In the genomic region with DNA sequence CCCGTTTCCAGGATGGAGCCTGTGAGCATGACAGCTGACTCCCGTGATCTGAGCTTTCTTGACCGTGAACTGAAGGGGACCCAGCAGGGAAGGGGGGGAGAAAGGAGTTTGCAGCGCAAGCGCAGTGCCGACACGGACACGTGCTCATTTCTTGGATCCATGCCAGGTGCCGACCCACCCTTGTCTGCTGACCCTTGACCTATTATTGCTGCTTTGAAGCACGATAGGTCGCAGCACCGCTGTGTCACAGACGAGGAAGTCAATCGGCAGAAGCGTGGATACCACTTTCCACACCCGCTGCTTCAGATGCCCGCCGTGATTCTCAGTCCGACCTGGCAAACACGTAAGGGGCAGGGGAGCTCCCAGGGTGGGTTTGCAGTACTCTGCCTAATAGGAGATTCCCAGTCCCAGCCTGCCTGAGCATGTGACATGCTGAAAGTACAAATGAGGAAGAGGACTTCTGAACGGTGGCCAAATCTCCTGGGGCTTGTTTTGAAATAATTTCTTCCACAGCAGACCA, we compare ENCODE assay signal across 8 mouse cellular contexts. TPM values are rescaled to one million over a fixed set of nuclear protein-coding genes. Genes with fewer than 3 reads are reported as not detected.
DNase-seq lines count a peak whose midpoint lies in the region; ATAC-seq and TF ChIP-seq lines count a peak whose summit lies in the region.

No protein-coding gene starts in this region.

- 46% methylated on average over 21 of the region's 21 CpGs for WGBS in embryonic facial prominence, embryonic 13.5 days
- 43% methylated on average over 21 of the region's 21 CpGs for WGBS in intestine, embryonic 16.5 days

- H3K4me1 ChIP-seq in embryonic facial prominence, embryonic 13.5 days, result peaks cover 5% of the 10 kb centered on the region; the same call in 1 of the 2 replicates
- H3K4me1 ChIP-seq in intestine, embryonic 16.5 days (ENCODE audit: control insufficient read depth, insufficient read depth, low read length), result 0 out of 2 replicates have a peak, but pooled peaks cover 4% of the 10 kb centered on the region

- TF ChIP-seq CTCF in left cerebral cortex, adult 2 months (IDR thresholded peaks at IDR 0.05), result no peak
- no peak for TF ChIP-seq CTCF in brain, embryonic 14.5 days (IDR thresholded peaks at IDR 0.05; ENCODE audit: borderline replicate concordance, extremely low read depth, insufficient read depth, insufficient read length)

- ATAC-seq in embryonic facial prominence, embryonic 13.5 days (ENCODE audit: insufficient number of reproducible peaks, insufficient read depth, low FRiP score, low TSS enrichment, low read depth), result no peak
- ATAC-seq in intestine, embryonic 16.5 days, result peak; percentile 44; the same call in 1 of the 2 replicates
- no peak for ATAC-seq in megakaryocyte-erythroid progenitor cell, adult 5-6 weeks (replicated peaks; ENCODE audit: low FRiP score, low TSS enrichment, poor library complexity, severe bottlenecking)

- H3K27me3 ChIP-seq in embryonic facial prominence, embryonic 13.5 days, result no peaks in the 10 kb centered on the region
- H3K27me3 ChIP-seq in intestine, embryonic 16.5 days (replicated peaks; ENCODE audit: control insufficient read depth, insufficient read depth, low read length), result no peaks in the 10 kb centered on the region

- H3K4me3 ChIP-seq in left cerebral cortex, adult 2 months, result no peak overlapping the region
- no peak overlapping the region for H3K4me3 ChIP-seq in embryonic facial prominence, embryonic 13.5 days
- H3K4me3 ChIP-seq in intestine, embryonic 16.5 days (ENCODE audit: low read length), result no peak overlapping the region

- H3K9me3 ChIP-seq in embryonic facial prominence, embryonic 13.5 days, result no peaks in the 10 kb centered on the region
- H3K9me3 ChIP-seq in intestine, embryonic 16.5 days (ENCODE audit: control insufficient read depth, low read length), result no peaks in the 10 kb centered on the region

- H3K27ac ChIP-seq in left cerebral cortex, adult 2 months, result 0 out of 2 replicates have a peak overlapping the region, but pooled peaks have one; percentile 30
- no peak overlapping the region for H3K27ac ChIP-seq in embryonic facial prominence, embryonic 13.5 days
- H3K27ac ChIP-seq in intestine, embryonic 16.5 days (ENCODE audit: low read length), result no peak overlapping the region

- H3K36me3 ChIP-seq in embryonic facial prominence, embryonic 13.5 days, result peaks cover 6% of the 10 kb centered on the region; the same call in 1 of the 2 replicates
- no peaks in the 10 kb centered on the region for H3K36me3 ChIP-seq in intestine, embryonic 16.5 days (ENCODE audit: control insufficient read depth, insufficient read depth, low read length)

- H3K4me2 ChIP-seq in embryonic facial prominence, embryonic 13.5 days, result peak overlapping the region; percentile 25
- 0 out of 2 replicates have a peak overlapping the region, but pooled peaks have one; percentile 26 for H3K4me2 ChIP-seq in intestine, embryonic 16.5 days (ENCODE audit: low read depth, low read length)

- peak in 1 of 2 experiments; percentile 36 for DNase-seq in left cerebral cortex, adult 2 months (ENCODE audit: extremely low spot score in 1 of 2, low spot score in 2 of 2)
- no peak for DNase-seq in left cerebral cortex, postnatal 36 days (ENCODE audit: low spot score in 2 of 2)
- DNase-seq in brain, embryonic 14.5 days (ENCODE audit: low read depth), result peak; percentile 61
- DNase-seq in mesoderm, embryonic 11.5 days (ENCODE audit: low read depth, low spot score), result peak; percentile 49
- DNase-seq in layer of hippocampus, postnatal 36 days, result no peak

- intact Hi-C loops in left cerebral cortex, adult 2 months (cut with DNase I), result no loop called here
- intact Hi-C loops in left cerebral cortex, postnatal 36 days (cut with DNase I), result no loop called here

- no peak for TF ChIP-seq POLR2A in brain, embryonic 14.5 days (IDR thresholded peaks at IDR 0.05; ENCODE audit: borderline replicate concordance, extremely low read depth, insufficient read depth, insufficient read length, poor library complexity, severe bottlenecking)

- H3K9ac ChIP-seq in embryonic facial prominence, embryonic 13.5 days, result no peak overlapping the region
- no peak overlapping the region for H3K9ac ChIP-seq in intestine, embryonic 16.5 days (ENCODE audit: low read depth, low read length)

RNA-seq across cellular contexts. Expression of gene Otulinl, which starts 15.9 kb away (rescaled TPM):
- total RNA-seq in left cerebral cortex, adult 2 months (2021), result 10 to 100 TPM; 21.1 to 30.0 TPM
- total RNA-seq in left cerebral cortex, postnatal 36 days (2021), result 10 to 100 TPM; 28.3 to 29.5 TPM
- polyA plus RNA-seq in brain, embryonic 14.5 days (2012; rRNA removed), result 3.6 and 4.9 TPM in 2 replicates
- polyA plus RNA-seq in embryonic facial prominence, embryonic 13.5 days (2015; fragmentation: Nextera tagmentation; extraction: Ambion mirVana), result 19.8 and 27.0 TPM in 2 replicates
- polyA plus RNA-seq in intestine, embryonic 16.5 days (2015; fragmentation: Nextera tagmentation; extraction: Ambion mirVana), result 10.7 and 11.0 TPM in 2 replicates
- total RNA-seq in megakaryocyte-erythroid progenitor cell, adult 5-6 weeks (2014; fragmentation: Nextera tagmentation), result 6.9 and 12.7 TPM in 2 replicates
- 3.6 and 4.0 TPM in 2 replicates for total RNA-seq in megakaryocyte-erythroid progenitor cell, adult 5-6 weeks (2017)
- 10 to 100 TPM; 30.0 to 33.1 TPM for total RNA-seq in layer of hippocampus, postnatal 36 days (2021)

RNA-seq across cellular contexts. Expression of gene Otulin, which starts 35.0 kb away (rescaled TPM):
- 10 to 100 TPM; 18.8 to 21.4 TPM for total RNA-seq in left cerebral cortex, adult 2 months (2021)
- total RNA-seq in left cerebral cortex, postnatal 36 days (2021), result 10 to 100 TPM; 20.5 to 25.8 TPM
- polyA plus RNA-seq in brain, embryonic 14.5 days (2012; rRNA removed), result 23.7 and 24.2 TPM in 2 replicates
- polyA plus RNA-seq in embryonic facial prominence, embryonic 13.5 days (2015; fragmentation: Nextera tagmentation; extraction: Ambion mirVana), result 29.1 and 30.7 TPM in 2 replicates
- 4.7 and 17.1 TPM in 2 replicates for polyA plus RNA-seq in intestine, embryonic 16.5 days (2015; fragmentation: Nextera tagmentation; extraction: Ambion mirVana)
- 36.3 and 51.2 TPM in 2 replicates for total RNA-seq in megakaryocyte-erythroid progenitor cell, adult 5-6 weeks (2014; fragmentation: Nextera tagmentation)
- 31.0 and 32.2 TPM in 2 replicates for total RNA-seq in megakaryocyte-erythroid progenitor cell, adult 5-6 weeks (2017)
- 10 to 100 TPM; 18.4 to 19.4 TPM for total RNA-seq in layer of hippocampus, postnatal 36 days (2021)

Comparison
In these comparisons a context has a peak if more than half of its experiments do, and no peak if none do; other contexts are left out.
1. DNase-seq: peak in brain, embryonic 14.5 days (single experiment) and mesoderm, embryonic 11.5 days (single experiment); none in left cerebral cortex, postnatal 36 days (0 of 2) and layer of hippocampus, postnatal 36 days (0 of 2).